Mouse (Mus musculus) neural tube, embryonic 14.5 days (tissue): ENCODE results near the gene Tbl1xr1. TPM values are rescaled to one million over a fixed set of nuclear protein-coding genes. Genes with fewer than 3 reads are reported as not detected.
A peak's percentile ranks its signal among the peaks of the same experiment; 100 is the strongest.

Experiments used
- ATAC-seq: fragments of 200-750 bp; cut with Nextera tagmentation; 2 replicates; pipeline ENCODE4 v1.8.0; 2017; ENCODE audit warnings: low read depth, mild to moderate bottlenecking, moderate TSS enrichment, moderate library complexity
- H3K27ac ChIP-seq: fragments of 300-500 bp; sonication (generic); 2 replicates; pipeline ENCODE4 v1.5.1; 2014; ENCODE audit warnings: low read depth, mild to moderate bottlenecking, control low read depth, low read length, moderate library complexity, mixed read lengths
- H3K27me3 ChIP-seq: fragments of 300-500 bp; sonication (generic); 2 replicates; pipeline ENCODE4 v1.6.1; 2014; ENCODE audit warnings: low read length; ENCODE audit not compliant: control insufficient read depth, insufficient read depth
- H3K36me3 ChIP-seq: fragments of 300-500 bp; sonication (generic); 2 replicates; pipeline ENCODE4 v1.6.1; 2014; ENCODE audit warnings: low read length, mixed read lengths; ENCODE audit not compliant: control insufficient read depth, insufficient read depth
- H3K4me1 ChIP-seq: fragments of 300-500 bp; sonication (generic); 2 replicates; pipeline ENCODE4 v1.6.1; 2014; ENCODE audit warnings: low read length; ENCODE audit not compliant: control insufficient read depth, insufficient read depth
- H3K4me2 ChIP-seq: fragments of 300-500 bp; sonication (generic); 2 replicates; pipeline ENCODE4 v1.6.1; 2014; ENCODE audit warnings: mild to moderate bottlenecking, low read depth, low read length, control low read depth
- H3K4me3 ChIP-seq: fragments of 300-500 bp; sonication (generic); 2 replicates; pipeline ENCODE4 v1.5.1; 2014; ENCODE audit warnings: low read depth, low read length, control low read depth, mixed read lengths
- H3K9ac ChIP-seq: fragments of 300-500 bp; sonication (generic); replicated peaks from 2 replicates; pipeline ENCODE4 v1.6.1; 2014; ENCODE audit warnings: low read depth, mild to moderate bottlenecking, control low read depth, low read length, mixed read lengths
- H3K9me3 ChIP-seq: fragments of 300-500 bp; sonication (generic); 2 replicates; pipeline ENCODE4 v1.6.1; 2016; ENCODE audit warnings: low read length; ENCODE audit not compliant: control insufficient read depth
- WGBS: fragments of 180-500 bp; shearing (Covaris S2); extraction: QIAGEN DNeasy Blood & Tissue Kit; methylation state at CpG from one replicate; pipeline ENCODE4 v1.1.7; 2014; 5-methylcytosine and 5-hydroxymethylcytosine counted together
- polyA plus RNA-seq: library from polyadenylated mRNA; unstranded; fragments of >200 nt; fragmentation: Nextera tagmentation; extraction: Ambion mirVana; gene quantifications from 2 replicates; pipeline ENCODE4 v1.2.1, GENCODE M21; 2014

Gene Tbl1xr1
- polyA plus RNA-seq, 1 experiment from 2014 or later, result 27.4 TPM

DNA sequence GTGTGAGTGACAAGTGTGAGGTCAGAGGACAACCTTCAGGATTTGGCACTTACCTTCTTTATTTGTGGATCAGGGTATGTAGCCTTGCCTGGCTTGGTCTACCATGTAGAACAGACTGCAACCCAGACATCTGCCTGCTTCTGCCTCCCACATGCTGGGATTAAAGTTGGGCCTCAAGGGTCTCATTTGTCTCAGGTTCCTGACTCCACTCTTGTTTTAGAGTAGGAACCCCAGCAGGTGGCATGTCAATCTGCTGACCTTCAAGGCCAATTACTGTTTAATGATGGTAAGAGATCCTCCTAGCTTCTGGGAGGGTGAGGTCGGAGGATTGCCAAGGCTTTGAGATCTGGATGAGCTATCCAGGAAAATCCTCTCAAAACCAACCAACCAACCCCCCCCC, 2.5 kb upstream of the Tbl1xr1 start:
- Histone ChIP-seq H3K4me3 (no peak overlapping the region), H3K4me2 (no peak overlapping the region), H3K9ac (no peak overlapping the region), H3K9me3 (no peaks in the 10 kb centered on the region), H3K27ac (no peak overlapping the region), H3K4me1 (peaks cover 19% of the 10 kb centered on the region; the same call in 1 of the 2 replicates), H3K27me3 (no peaks in the 10 kb centered on the region), H3K36me3 (no peaks in the 10 kb centered on the region)
- ATAC-seq, result no peak
- 68% methylated on average over 1 of the region's 1 CpGs for WGBS

DNA sequence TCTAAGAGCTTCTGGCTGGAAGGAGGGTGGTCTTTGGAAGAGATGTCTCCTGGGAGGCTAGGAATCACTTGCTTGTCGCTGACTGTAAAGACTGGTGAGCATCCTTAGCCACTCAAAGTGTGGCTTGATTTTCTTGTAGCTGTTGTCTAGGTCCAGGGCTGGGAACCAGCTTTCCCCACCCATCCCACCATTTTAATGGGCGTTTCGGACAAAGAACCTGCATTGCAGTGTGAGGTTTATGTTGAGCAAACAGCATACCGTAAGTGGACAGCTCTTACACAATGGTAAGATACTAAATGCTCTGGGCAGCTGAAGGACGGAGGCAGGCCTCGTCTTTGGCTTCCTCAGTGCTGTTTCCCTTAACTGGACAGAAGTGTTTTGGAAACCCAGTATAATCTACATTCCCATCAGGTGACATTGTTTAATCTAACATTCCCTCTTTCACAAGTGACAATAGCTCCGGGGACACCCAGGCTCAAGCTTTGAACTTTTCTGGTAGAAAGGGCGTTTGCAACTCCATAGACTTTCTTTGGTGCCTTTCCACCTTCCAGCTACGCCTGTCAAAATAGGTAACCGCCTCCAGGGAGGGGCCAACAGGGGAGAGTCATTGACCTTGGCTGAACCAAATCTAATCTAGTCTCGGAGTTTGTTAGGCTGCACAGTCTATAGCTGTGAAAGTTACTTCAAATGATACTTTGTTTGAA, 1.7 kb upstream of the Tbl1xr1 start:
- peaks cover 20% of the 10 kb centered on the region for H3K4me1 ChIP-seq
- H3K27ac ChIP-seq, result no peak overlapping the region
- 15% methylated on average over 11 of the region's 11 CpGs for WGBS
- H3K27me3 ChIP-seq, result no peaks in the 10 kb centered on the region
- no peaks in the 10 kb centered on the region for H3K9me3 ChIP-seq
- H3K4me2 ChIP-seq, result peak overlapping the region; percentile 68
- H3K36me3 ChIP-seq, result no peaks in the 10 kb centered on the region
- peak overlapping the region; percentile 94 for H3K4me3 ChIP-seq
- H3K9ac ChIP-seq, result peak overlapping the region; percentile 21; the same call in 1 of the 2 replicates
- ATAC-seq, result no peak

DNA sequence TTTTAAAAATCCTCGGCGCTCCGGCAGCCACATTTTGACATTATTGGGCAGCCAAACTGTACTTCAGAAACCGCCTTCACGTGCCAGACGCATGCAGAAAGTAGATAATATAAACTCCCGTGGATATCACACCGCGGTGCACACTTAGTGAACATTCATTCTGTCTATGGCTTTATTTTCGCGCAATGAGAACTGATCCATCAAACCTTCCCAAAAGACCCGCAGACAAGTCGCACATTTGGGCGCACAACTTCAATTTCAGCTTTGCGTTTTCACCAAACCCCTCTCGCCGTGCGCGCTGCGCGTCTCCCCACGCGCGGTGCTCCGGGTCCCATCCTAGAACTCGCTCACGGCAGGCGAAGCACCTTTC, 950 bp upstream of the Tbl1xr1 start:
- Histone ChIP-seq H3K4me2 (peak overlapping the region; percentile 68), H3K36me3 (no peaks in the 10 kb centered on the region), H3K9me3 (no peaks in the 10 kb centered on the region), H3K4me1 (peaks cover 20% of the 10 kb centered on the region), H3K9ac (peak overlapping the region; percentile 82), H3K27ac (peak overlapping the region; percentile 99), H3K27me3 (no peaks in the 10 kb centered on the region), H3K4me3 (peak overlapping the region; percentile 94)
- WGBS, result under 1% methylated on average over 28 of the region's 28 CpGs
- ATAC-seq, result no peak

GRCm38 (mm10) chr3:22075887-22076560, 428 bp upstream of the Tbl1xr1 start:
- Histone ChIP-seq H3K4me3 (peak overlapping the region; percentile 94), H3K4me1 (peaks cover 20% of the 10 kb centered on the region), H3K27ac (peak overlapping the region; percentile 99), H3K9ac (peak overlapping the region; percentile 82), H3K9me3 (no peaks in the 10 kb centered on the region), H3K27me3 (no peaks in the 10 kb centered on the region), H3K36me3 (no peaks in the 10 kb centered on the region), H3K4me2 (peak overlapping the region; percentile 68)
- peak; percentile 93 for ATAC-seq
- WGBS, result 1% methylated on average over 47 of the region's 70 CpGs

DNA sequence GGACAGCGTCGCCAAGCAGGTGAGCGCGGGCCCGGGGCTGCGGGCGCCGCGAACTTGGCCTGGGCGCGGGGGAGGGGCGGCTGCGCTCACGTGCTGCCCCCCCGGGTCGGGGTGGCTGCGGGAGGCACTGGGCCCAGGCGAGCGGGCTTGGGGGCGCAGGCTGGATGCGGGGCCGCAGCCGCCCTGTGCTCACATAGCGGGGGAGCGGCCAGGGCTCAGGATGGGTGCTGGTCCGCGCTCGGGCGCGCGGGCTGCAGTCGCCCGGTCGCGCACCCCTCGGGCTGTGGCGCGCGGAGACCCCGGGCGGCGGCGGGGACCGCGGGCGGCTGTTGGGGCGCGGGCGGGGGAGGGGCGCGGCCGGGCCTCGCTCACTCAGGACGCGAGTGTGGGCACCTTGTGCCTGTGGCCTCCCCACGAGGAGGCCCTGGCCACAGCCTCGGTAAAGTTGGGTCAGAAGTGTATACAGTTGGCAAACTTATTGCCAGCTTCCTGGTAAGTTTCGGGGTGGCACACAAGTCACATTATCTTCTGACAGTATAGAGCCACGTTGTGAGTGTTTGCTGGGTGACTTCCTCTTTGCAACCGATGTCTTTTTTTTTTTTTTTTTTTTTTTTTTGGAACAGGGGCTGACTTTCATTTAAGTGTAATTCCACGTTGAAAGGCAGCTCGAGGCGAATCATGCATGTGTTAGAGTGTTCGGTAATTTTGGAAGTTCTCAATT, 644 bp downstream of the Tbl1xr1 start:
- Histone ChIP-seq H3K27me3 (no peaks in the 10 kb centered on the region), H3K4me3 (peak overlapping the region; percentile 94), H3K4me2 (peak overlapping the region; percentile 47), H3K9me3 (no peaks in the 10 kb centered on the region), H3K27ac (peak overlapping the region; percentile 99), H3K9ac (peak overlapping the region; percentile 95), H3K36me3 (no peaks in the 10 kb centered on the region), H3K4me1 (peaks cover 20% of the 10 kb centered on the region)
- 2% methylated on average over 41 of the region's 64 CpGs for WGBS
- peak; percentile 74 for ATAC-seq

DNA sequence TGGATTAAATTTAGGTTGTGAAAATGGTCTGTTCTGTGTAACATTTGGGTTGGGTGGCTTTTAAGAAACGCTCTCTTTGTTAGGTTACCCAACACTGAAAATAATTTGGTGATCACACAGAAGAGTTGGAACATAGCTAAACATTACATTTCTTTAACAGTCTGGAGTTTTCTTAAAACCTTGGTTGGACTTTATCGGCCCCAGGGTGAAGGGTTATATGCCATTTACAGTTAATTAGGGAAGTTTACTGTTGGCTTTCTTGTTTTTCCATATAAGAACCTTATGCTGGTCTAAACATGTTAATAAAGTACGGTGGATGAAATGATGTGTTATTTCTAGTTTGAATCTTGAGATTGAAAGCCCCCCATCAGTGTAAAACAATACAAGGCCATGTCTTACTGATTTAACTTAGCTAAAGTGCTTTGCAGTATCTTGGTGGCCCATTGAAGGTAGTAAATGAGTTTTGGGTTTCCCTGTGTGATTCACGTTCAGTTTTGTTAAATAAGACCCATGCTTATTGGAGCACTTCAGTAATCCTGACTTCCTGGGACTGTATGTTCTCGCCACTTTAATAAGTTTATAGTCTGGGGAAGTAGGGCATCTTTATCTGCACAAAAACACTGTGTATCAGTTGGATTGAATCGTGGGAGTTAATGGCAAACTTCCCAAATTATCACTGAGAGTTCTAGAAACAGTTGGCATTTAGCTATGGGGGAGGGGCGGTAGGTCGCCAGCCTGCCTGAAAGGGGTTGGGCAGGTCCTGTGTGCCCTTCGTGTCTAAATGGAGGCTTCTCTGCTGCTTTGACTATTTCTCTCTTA, 1.4 kb downstream of the Tbl1xr1 start:
- H3K27me3 ChIP-seq, result no peaks in the 10 kb centered on the region
- ATAC-seq, result no peak
- peaks cover 20% of the 10 kb centered on the region for H3K4me1 ChIP-seq
- peak overlapping the region; percentile 47 for H3K4me2 ChIP-seq
- 3% methylated on average over 9 of the region's 9 CpGs for WGBS
- peak overlapping the region; percentile 99; the same call in 1 of the 2 replicates for H3K27ac ChIP-seq
- H3K4me3 ChIP-seq, result peak overlapping the region; percentile 94
- H3K9me3 ChIP-seq, result no peaks in the 10 kb centered on the region
- H3K36me3 ChIP-seq, result no peaks in the 10 kb centered on the region
- peak overlapping the region; percentile 95; the same call in 1 of the 2 replicates for H3K9ac ChIP-seq

GRCm38 (mm10) chr3:22078529-22078928, 2.1 kb downstream of the Tbl1xr1 start:
- no peak for ATAC-seq
- Histone ChIP-seq H3K9me3 (no peaks in the 10 kb centered on the region), H3K4me1 (peaks cover 20% of the 10 kb centered on the region), H3K4me2 (peak overlapping the region; percentile 47), H3K27ac (no peak overlapping the region), H3K9ac (no peak overlapping the region), H3K4me3 (peak overlapping the region; percentile 94; the same call in 1 of the 2 replicates), H3K27me3 (no peaks in the 10 kb centered on the region), H3K36me3 (no peaks in the 10 kb centered on the region)
- WGBS, result 60% methylated on average over 3 of the region's 3 CpGs

- 86% methylated on average over 4 of the region's 4 CpGs for whole genome bisulfite sequencing
- Histone ChIP-seq H3K9me3 (no peaks in the 10 kb centered on the region), H3K4me2 (no peak overlapping the region), H3K4me1 (peaks cover 11% of the 10 kb centered on the region), H3K27ac (no peak overlapping the region), H3K9ac (no peak overlapping the region), H3K27me3 (no peaks in the 10 kb centered on the region), H3K36me3 (no peaks in the 10 kb centered on the region), H3K4me3 (no peak overlapping the region)
- no peak for ATAC-seq
Measured at GRCm38 (mm10) chr3:22081869-22082268, 5.4 kb downstream of the Tbl1xr1 start.
